Mouse (Mus musculus) embryonic fibroblast, embryonic 13.5 days (primary cell): ENCODE results near the gene Stk38.

Experiments
- CTCF ChIP-seq: IDR thresholded peaks from 2 replicates; pipeline ENCODE4 v1.5.1; 2011; ENCODE audit warnings: mild to moderate bottlenecking, control low read depth, low read length, moderate library complexity, borderline replicate concordance; ENCODE audit not compliant: insufficient read depth
- POLR2A ChIP-seq: IDR thresholded peaks from 2 replicates; pipeline ENCODE4 v1.6.1; 2011; ENCODE audit warnings: low read depth, mild to moderate bottlenecking, control low read depth, low read length, moderate library complexity

- TF ChIP-seq POLR2A (no peak), CTCF (no peak)
Observed at GRCm38 (mm10) chr17:29047697-29048514, 40.1 kb upstream of the Stk38 start.
